Mouse (Mus musculus): ENCODE results near the gene Pllp. TPM values are rescaled to one million over a fixed set of nuclear protein-coding genes. Genes with fewer than 3 reads are reported as not detected.

The Pllp gene
- 1.7 and 3.4 TPM in 2 replicates for polyA plus RNA-seq (2015; fragmentation: Nextera tagmentation; extraction: Ambion mirVana)

DNA sequence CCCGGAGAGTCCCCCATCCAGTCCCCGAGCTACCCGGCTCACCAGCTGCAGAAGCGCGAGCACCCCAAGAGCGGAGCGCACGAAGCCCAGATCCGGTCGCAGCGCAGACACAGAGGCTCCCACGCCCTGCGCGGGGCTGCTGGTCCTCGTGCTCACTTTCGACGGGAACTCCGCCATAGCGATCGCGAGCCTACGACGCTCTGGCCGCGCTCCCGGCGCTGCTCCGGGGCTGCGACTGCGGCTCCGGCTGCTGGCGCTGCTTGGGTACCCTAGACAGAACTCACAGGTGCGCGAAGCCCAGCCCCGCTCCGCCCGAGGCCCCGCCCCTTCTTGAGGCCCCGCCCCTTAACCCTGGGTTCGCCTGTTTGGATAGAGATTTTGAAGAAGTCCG is at the start of gene Pllp:
Gene Pllp (minus strand): TSS at position 285 of the 391 bp plus-strand sequence.
- Histone ChIP-seq H3K4me2 (ENCODE audit: low read length) (peak within 1 kb of the TSS; percentile 81), H3K4me3 (ENCODE audit: low read depth, low read length) (peak within 1 kb of the TSS; percentile 50), H3K36me3 (ENCODE audit: control insufficient read depth, insufficient read depth, low read length) (no peaks in the 10 kb centered on the region), H3K27me3 (ENCODE audit: control insufficient read depth, insufficient read depth, low read depth, low read length) (peaks cover 45% of the 10 kb centered on the region), H3K9ac (ENCODE audit: low read depth, low read length) (peak within 1 kb of the TSS; percentile 61), H3K9me3 (replicated peaks; ENCODE audit: control insufficient read depth, low read length, poor library complexity, severe bottlenecking) (no peaks in the 10 kb centered on the region), H3K4me1 (ENCODE audit: control insufficient read depth, insufficient read depth, low read length) (peaks cover 12% of the 10 kb centered on the region; the same call in 1 of the 2 replicates), H3K27ac (ENCODE audit: low read length) (no peak within 1 kb of the TSS)
- WGBS, result 1% methylated on average over 41 of the region's 41 CpGs
- ATAC-seq, result peak; percentile 76

DNA sequence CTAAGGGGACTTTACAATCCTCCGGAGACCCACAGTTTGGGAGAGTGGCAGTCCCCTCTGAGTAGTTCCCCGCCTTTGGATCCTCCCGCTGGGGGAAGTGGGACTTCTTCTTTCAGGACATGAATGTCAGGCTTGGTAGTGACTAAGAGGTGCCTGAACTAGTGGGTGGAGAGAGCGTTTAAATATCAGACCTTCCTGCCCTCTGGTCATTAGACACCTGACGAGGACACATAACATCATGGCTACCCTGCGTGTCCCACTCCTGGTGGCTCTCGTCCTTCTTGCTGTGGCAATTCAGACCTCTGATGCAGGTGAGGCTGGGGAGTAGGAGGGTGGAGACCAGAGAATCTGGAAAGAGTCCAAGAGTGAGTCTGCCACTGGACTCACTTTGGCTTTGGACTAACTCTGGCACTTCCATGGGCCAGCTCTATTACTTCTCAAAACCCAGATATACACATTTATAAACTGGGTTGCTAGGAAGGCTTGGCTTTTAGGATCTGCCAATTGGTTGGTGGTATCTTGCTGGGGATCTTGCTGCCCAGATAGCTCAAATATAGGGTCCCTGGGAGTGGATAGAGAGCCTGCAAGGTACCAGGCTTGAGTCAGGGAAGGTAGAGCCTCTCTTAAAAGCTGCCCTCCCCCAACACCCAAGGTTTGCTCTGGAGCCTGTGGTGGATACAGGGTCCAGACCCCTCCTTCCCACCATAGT is 49.6 kb upstream of the Pllp start, which contains the start of gene Ccl22:
Gene Ccl22 (plus strand): TSS at position 115 of the 709 bp plus-strand sequence.
- Histone ChIP-seq H3K27me3 (ENCODE audit: control insufficient read depth, insufficient read depth, low read depth, low read length) (no peaks in the 10 kb centered on the region), H3K27ac (ENCODE audit: low read length) (no peak within 1 kb of the TSS), H3K4me3 (ENCODE audit: low read depth, low read length) (no peak within 1 kb of the TSS), H3K9ac (ENCODE audit: low read depth, low read length) (no peak within 1 kb of the TSS), H3K36me3 (ENCODE audit: control insufficient read depth, insufficient read depth, low read length) (no peaks in the 10 kb centered on the region), H3K9me3 (replicated peaks; ENCODE audit: control insufficient read depth, low read length, poor library complexity, severe bottlenecking) (no peaks in the 10 kb centered on the region), H3K4me1 (ENCODE audit: control insufficient read depth, insufficient read depth, low read length) (no peaks in the 10 kb centered on the region), H3K4me2 (ENCODE audit: low read length) (no peak within 1 kb of the TSS)
- WGBS, result 93% methylated on average over 7 of the region's 7 CpGs
- no peak for ATAC-seq

DNA sequence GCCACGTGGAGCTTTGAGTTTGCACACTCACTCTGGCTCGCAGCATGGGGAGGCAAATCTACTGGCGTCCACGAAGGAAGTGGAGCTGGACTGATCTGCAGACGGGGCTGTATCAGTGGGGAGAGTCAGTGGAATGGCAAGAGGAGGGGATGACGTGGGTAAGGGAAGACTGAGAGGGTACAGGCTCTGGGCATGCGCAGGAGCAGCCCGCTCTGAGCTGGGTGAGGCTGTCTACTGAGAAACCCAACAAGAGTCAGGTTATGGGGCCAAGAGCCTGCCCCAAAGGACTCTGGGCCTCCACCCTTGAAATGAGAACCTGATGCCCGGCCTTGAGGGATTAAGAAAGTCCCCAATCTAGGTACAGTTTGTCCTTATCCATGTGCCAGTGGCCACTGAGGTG is 48.9 kb upstream of the Pllp start:
- Histone ChIP-seq H3K27me3 (ENCODE audit: control insufficient read depth, insufficient read depth, low read depth, low read length) (no peaks in the 10 kb centered on the region), H3K9ac (ENCODE audit: low read depth, low read length) (no peak overlapping the region), H3K9me3 (replicated peaks; ENCODE audit: control insufficient read depth, low read length, poor library complexity, severe bottlenecking) (no peaks in the 10 kb centered on the region), H3K36me3 (ENCODE audit: control insufficient read depth, insufficient read depth, low read length) (no peaks in the 10 kb centered on the region), H3K4me3 (ENCODE audit: low read depth, low read length) (no peak overlapping the region), H3K4me1 (ENCODE audit: control insufficient read depth, insufficient read depth, low read length) (no peaks in the 10 kb centered on the region), H3K27ac (ENCODE audit: low read length) (no peak overlapping the region), H3K4me2 (ENCODE audit: low read length) (no peak overlapping the region)
- 82% methylated on average over 9 of the region's 9 CpGs for WGBS
- ATAC-seq, result no peak

- 95% methylated on average over 5 of the region's 5 CpGs for WGBS
- no peak overlapping the region for H3K4me3 ChIP-seq (ENCODE audit: low read depth, low read length)
Observed at GRCm38 (mm10) chr8:94744484-94744883, 48.4 kb upstream of the Pllp start.

GRCm38 (mm10) chr8:94741726-94742125 is 45.6 kb upstream of the Pllp start:
- no peak overlapping the region for H3K4me2 ChIP-seq (ENCODE audit: low read length)
- H3K9me3 ChIP-seq (replicated peaks; ENCODE audit: control insufficient read depth, low read length, poor library complexity, severe bottlenecking), result no peaks in the 10 kb centered on the region
- no peaks in the 10 kb centered on the region for H3K36me3 ChIP-seq (ENCODE audit: control insufficient read depth, insufficient read depth, low read length)
- no peaks in the 10 kb centered on the region for H3K27me3 ChIP-seq (ENCODE audit: control insufficient read depth, insufficient read depth, low read depth, low read length)
- no peak overlapping the region for H3K4me3 ChIP-seq (ENCODE audit: low read depth, low read length)
- H3K9ac ChIP-seq (ENCODE audit: low read depth, low read length), result no peak overlapping the region
- no peak for ATAC-seq
- H3K27ac ChIP-seq (ENCODE audit: low read length), result no peak overlapping the region
- H3K4me1 ChIP-seq (ENCODE audit: control insufficient read depth, insufficient read depth, low read length), result no peaks in the 10 kb centered on the region
- WGBS, result 90% methylated on average over 4 of the region's 4 CpGs

More at GRCm38 (mm10) chr8:94744484-94744883, 48.4 kb upstream of the Pllp start:
- ATAC-seq, result no peak
- Histone ChIP-seq H3K27ac (ENCODE audit: low read length) (no peak overlapping the region), H3K9me3 (replicated peaks; ENCODE audit: control insufficient read depth, low read length, poor library complexity, severe bottlenecking) (no peaks in the 10 kb centered on the region), H3K27me3 (ENCODE audit: control insufficient read depth, insufficient read depth, low read depth, low read length) (no peaks in the 10 kb centered on the region), H3K4me2 (ENCODE audit: low read length) (no peak overlapping the region), H3K9ac (ENCODE audit: low read depth, low read length) (no peak overlapping the region), H3K4me1 (ENCODE audit: control insufficient read depth, insufficient read depth, low read length) (no peaks in the 10 kb centered on the region), H3K36me3 (ENCODE audit: control insufficient read depth, insufficient read depth, low read length) (no peaks in the 10 kb centered on the region)

DNA sequence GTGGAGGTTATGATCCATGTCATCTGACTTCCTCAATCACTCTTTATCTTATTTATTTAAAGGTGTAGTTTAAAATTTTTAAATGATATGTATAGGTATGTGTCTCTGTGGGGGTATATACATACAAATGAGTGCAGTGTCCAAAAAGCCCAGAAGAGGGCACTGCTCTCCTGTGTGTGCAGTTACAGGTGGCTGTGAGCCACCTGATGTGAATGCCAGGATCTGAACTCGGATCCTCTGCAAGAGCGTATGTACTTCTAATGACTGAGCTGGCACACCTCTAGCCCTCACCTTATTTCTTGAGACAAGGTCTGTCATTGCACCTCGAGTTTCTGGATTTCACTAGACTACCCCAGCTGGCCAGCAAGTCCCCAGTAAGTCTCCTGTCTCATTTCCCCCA is 44.5 kb upstream of the Pllp start:
- 91% methylated on average over 3 of the region's 3 CpGs for WGBS
- no peak overlapping the region for H3K4me2 ChIP-seq (ENCODE audit: low read length)
- ATAC-seq, result no peak
- H3K9ac ChIP-seq (ENCODE audit: low read depth, low read length), result no peak overlapping the region
- no peak overlapping the region for H3K27ac ChIP-seq (ENCODE audit: low read length)
- H3K9me3 ChIP-seq (replicated peaks; ENCODE audit: control insufficient read depth, low read length, poor library complexity, severe bottlenecking), result no peaks in the 10 kb centered on the region
- H3K27me3 ChIP-seq (ENCODE audit: control insufficient read depth, insufficient read depth, low read depth, low read length), result no peaks in the 10 kb centered on the region
- no peak overlapping the region for H3K4me3 ChIP-seq (ENCODE audit: low read depth, low read length)
- H3K36me3 ChIP-seq (ENCODE audit: control insufficient read depth, insufficient read depth, low read length), result no peaks in the 10 kb centered on the region
- H3K4me1 ChIP-seq (ENCODE audit: control insufficient read depth, insufficient read depth, low read length), result no peaks in the 10 kb centered on the region

DNA sequence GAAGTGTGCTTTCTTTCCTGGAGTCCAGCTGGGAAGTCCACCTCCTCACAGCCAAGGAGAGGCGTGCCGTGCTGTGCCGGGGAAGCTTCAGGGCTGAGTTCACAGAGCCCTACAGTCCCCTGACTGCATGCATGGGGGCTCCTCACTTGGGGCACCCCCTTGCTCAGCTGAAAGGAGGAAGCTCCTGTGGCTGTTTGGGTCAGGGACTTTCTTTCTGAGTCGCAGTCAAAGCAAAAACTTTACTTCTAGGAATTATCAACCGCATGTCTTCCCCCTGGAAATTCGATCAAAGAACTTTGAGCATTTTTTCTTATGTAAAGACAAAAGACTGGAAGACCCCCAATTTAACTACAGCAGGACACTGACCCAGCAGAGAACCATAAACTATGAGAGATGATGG is 43.8 kb upstream of the Pllp start:
- H3K4me3 ChIP-seq (ENCODE audit: low read depth, low read length), result no peak overlapping the region
- H3K4me2 ChIP-seq (ENCODE audit: low read length), result no peak overlapping the region
- ATAC-seq, result no peak
- no peaks in the 10 kb centered on the region for H3K4me1 ChIP-seq (ENCODE audit: control insufficient read depth, insufficient read depth, low read length)
- no peaks in the 10 kb centered on the region for H3K36me3 ChIP-seq (ENCODE audit: control insufficient read depth, insufficient read depth, low read length)
- H3K27ac ChIP-seq (ENCODE audit: low read length), result no peak overlapping the region
- 83% methylated on average over 6 of the region's 6 CpGs for WGBS
- H3K9me3 ChIP-seq (replicated peaks; ENCODE audit: control insufficient read depth, low read length, poor library complexity, severe bottlenecking), result no peaks in the 10 kb centered on the region
- no peak overlapping the region for H3K9ac ChIP-seq (ENCODE audit: low read depth, low read length)
- H3K27me3 ChIP-seq (ENCODE audit: control insufficient read depth, insufficient read depth, low read depth, low read length), result no peaks in the 10 kb centered on the region

DNA sequence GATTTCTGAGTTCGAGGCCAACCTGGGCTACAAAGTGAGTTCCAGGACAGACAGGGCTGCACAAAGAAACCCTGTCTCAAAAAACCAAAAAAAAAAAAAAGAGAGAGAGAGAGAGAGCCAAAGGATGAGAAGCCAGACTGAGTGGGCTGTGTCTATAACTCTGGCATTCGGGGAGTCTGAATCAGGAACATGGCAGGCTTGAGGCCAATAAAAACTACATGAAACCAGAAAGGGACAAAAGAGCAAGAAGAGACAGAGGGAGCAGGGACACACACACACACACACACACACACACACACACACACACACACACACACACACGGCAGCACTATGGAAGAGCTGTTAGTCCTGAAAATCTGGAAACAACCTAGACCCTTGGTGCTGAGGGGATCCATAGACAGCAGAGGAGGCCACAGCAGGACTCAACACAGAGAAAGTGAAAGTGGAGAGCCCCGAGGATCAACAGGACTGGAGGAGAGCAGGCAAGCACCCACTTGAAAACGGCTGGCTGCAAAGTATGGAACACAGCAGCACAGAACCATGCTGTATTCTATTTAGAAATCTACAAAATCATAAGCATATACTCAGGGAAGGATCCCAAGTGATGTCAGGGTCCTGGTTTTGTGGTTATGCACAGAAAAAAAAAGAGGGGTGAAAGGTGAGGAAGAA is 39.5 kb upstream of the Pllp start:
- no peak overlapping the region for H3K9ac ChIP-seq (ENCODE audit: low read depth, low read length)
- H3K27me3 ChIP-seq (ENCODE audit: control insufficient read depth, insufficient read depth, low read depth, low read length), result no peaks in the 10 kb centered on the region
- no peaks in the 10 kb centered on the region for H3K4me1 ChIP-seq (ENCODE audit: control insufficient read depth, insufficient read depth, low read length)
- H3K9me3 ChIP-seq (replicated peaks; ENCODE audit: control insufficient read depth, low read length, poor library complexity, severe bottlenecking), result no peaks in the 10 kb centered on the region
- no peak overlapping the region for H3K4me2 ChIP-seq (ENCODE audit: low read length)
- H3K36me3 ChIP-seq (ENCODE audit: control insufficient read depth, insufficient read depth, low read length), result no peaks in the 10 kb centered on the region
- ATAC-seq, result no peak
- H3K27ac ChIP-seq (ENCODE audit: low read length), result no peak overlapping the region
- H3K4me3 ChIP-seq (ENCODE audit: low read depth, low read length), result no peak overlapping the region
- WGBS, result 77% methylated on average over 4 of the region's 5 CpGs

DNA sequence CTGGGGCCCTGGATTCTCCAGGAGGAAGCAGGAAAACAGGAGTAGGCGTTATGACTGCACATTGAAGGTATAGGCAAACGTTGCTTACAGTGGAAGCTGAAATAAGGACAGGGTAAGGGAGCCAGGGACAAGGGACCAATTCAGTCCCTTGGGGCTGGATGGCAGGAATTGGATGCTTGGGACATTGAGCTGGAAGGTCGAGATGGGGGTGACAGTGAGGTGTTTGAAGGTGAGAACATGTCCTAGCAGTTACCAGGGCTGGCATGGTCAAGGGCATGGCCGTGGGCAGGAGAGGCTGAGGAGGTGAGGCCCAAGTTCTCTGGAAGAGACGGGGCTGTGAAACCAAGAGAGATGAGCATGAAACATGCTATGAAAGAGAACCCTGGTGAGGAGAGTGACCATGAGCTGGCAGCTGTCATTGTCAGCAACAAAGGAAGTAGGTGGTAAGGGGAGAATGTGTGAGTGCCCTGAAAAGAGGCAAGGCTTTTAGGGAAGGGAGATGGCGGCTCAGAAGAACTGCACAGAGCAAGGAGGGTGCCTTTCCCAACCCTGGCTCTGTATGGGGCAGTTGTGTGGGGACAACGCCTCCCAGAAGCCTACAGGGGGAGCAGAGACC is 38.8 kb upstream of the Pllp start:
- no peaks in the 10 kb centered on the region for H3K4me1 ChIP-seq (ENCODE audit: control insufficient read depth, insufficient read depth, low read length)
- no peak overlapping the region for H3K9ac ChIP-seq (ENCODE audit: low read depth, low read length)
- no peaks in the 10 kb centered on the region for H3K27me3 ChIP-seq (ENCODE audit: control insufficient read depth, insufficient read depth, low read depth, low read length)
- WGBS, result 68% methylated on average over 7 of the region's 7 CpGs
- no peaks in the 10 kb centered on the region for H3K36me3 ChIP-seq (ENCODE audit: control insufficient read depth, insufficient read depth, low read length)
- ATAC-seq, result no peak
- no peak overlapping the region for H3K4me2 ChIP-seq (ENCODE audit: low read length)
- no peak overlapping the region for H3K27ac ChIP-seq (ENCODE audit: low read length)
- no peak overlapping the region for H3K4me3 ChIP-seq (ENCODE audit: low read depth, low read length)
- no peaks in the 10 kb centered on the region for H3K9me3 ChIP-seq (replicated peaks; ENCODE audit: control insufficient read depth, low read length, poor library complexity, severe bottlenecking)
